Mouse (Mus musculus) G1E-ER4 (cell line): ENCODE results near the gene Abhd18. TPM values are rescaled to one million over a fixed set of nuclear protein-coding genes. Genes with fewer than 3 reads are reported as not detected.
"Not testable (repeated sequence)": the region's sequence is repeated elsewhere in the genome, so short reads cannot be mapped to it uniquely, and the experiment has no call there.

Experiments
- GATA1 ChIP-seq: IDR thresholded peaks from one replicate; pipeline ENCODE4 v1.8.0; 2012; ENCODE audit warnings: low read length, inconsistent platforms
- polyA plus RNA-seq: library from polyadenylated mRNA; stranded (reverse); fragments of >175 nt; gene quantifications from 2 replicates; pipeline ENCODE4 v1.2.3, GENCODE M21; 2012

The Abhd18 gene
- polyA plus RNA-seq = 1.2 and 1.9 TPM in 2 replicates

GRCm38 (mm10) chr3:40846957-40847017 lies at the start of gene Abhd18:
TSS of gene Abhd18 (plus strand) at chr3:40846970.
- not testable (repeated sequence) for TF ChIP-seq GATA1

DNA sequence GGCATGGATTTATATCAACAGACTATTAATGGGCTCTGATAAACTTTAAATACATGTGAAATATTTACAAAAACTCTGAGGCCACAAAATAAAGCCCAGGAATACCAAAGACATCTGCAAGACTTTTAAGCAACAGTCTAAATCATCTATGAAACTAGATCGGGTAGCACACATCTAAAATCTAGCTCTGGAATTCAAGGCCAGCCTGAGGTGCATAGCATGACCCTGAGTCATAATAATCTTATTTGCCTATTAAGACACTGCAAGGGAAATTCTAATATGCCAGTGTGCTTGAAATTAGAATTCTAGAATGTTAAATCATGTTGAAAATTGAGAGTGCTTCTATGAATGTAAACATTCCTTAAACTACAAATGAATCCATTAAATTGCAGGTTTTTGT lies 48.7 kb upstream of the Abhd18 start:
- TF ChIP-seq GATA1 = no peak

DNA sequence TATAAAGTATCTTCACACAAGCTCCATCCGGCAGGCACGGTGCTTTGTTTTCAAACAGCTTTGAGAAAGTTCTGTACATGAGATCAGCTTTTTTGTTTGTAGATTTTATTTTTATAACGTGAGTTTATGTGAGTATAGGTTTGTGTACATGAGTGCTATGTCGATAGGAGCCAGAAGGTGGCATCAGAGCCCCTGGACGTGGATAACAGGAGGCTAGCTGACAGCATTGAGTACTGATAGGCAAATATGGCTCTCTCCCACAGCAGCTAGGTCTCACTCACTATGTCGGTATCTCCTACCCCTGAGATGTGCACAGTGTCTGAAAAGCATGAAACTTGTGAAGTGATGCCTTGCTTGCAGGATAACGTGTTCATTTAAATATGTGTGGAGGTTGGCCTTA lies 48.3 kb upstream of the Abhd18 start:
- no peak for TF ChIP-seq GATA1

GRCm38 (mm10) chr3:40799530-40800372 lies 47.0 kb upstream of the Abhd18 start, which contains the start of gene Plk4:
TSS of gene Plk4 (plus strand) at chr3:40800019.
- TF ChIP-seq GATA1 = no peak

GRCm38 (mm10) chr3:40800373-40800823 lies 46.4 kb upstream of the Abhd18 start:
- TF ChIP-seq GATA1 = no peak

- no peak for TF ChIP-seq GATA1
Observed at GRCm38 (mm10) chr3:40806871-40807270, 39.9 kb upstream of the Abhd18 start.

GRCm38 (mm10) chr3:40808686-40809085 lies 38.1 kb upstream of the Abhd18 start:
- no peak for TF ChIP-seq GATA1

DNA sequence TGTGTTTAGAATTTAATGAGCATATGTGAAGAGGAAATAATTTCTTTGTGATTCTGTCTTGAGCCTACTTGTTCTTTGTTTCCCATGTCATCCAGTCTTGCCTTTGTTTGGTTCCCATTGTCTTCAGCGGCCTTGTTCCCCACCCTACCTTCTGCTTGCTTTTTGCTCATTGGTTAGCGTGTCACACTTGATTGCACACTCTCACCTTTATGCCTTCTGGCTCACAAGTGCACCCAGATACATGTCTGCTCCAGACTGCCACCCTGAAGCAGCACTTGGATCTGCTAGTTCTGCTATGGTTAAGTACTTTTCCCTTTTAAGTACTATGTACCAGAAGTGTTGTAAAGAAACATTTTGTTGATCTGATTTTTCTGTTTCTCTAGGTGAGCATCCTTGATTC lies 36.9 kb upstream of the Abhd18 start:
- no peak for TF ChIP-seq GATA1

- TF ChIP-seq GATA1 = no peak
Observed at GRCm38 (mm10) chr3:40813275-40813674, 33.5 kb upstream of the Abhd18 start.

GRCm38 (mm10) chr3:40846473-40846956 lies 255 bp upstream of the Abhd18 start, which contains the start of gene Mfsd8:
TSS of gene Mfsd8 (minus strand) at chr3:40846886.
- not testable (repeated sequence) for TF ChIP-seq GATA1

GRCm38 (mm10) chr3:40902443-40902842 lies 55.7 kb downstream of the Abhd18 start, which contains the start of gene 1700034I23Rik:
TSS of gene 1700034I23Rik (minus strand) at chr3:40902543.
- not testable (repeated sequence) for TF ChIP-seq GATA1

DNA sequence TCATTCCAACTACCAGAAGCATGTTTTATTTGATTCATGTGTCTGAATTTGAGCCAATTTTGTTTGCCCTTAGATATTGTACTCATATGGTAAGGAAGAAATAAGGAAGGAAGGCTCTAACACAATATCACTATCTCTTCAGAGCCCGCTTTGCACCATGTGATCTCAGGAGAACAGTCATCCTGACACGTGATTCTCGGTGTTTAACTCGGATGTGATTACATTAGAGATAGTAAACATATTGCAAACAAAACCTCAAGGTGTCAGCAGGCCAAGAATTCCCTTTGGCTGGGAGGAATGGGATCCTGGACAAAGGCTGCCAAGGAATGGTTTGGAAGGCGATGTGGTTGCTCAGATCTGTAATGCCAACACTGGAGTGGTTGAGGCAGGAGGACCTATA lies 91.4 kb downstream of the Abhd18 start:
- TF ChIP-seq GATA1 = no peak

DNA sequence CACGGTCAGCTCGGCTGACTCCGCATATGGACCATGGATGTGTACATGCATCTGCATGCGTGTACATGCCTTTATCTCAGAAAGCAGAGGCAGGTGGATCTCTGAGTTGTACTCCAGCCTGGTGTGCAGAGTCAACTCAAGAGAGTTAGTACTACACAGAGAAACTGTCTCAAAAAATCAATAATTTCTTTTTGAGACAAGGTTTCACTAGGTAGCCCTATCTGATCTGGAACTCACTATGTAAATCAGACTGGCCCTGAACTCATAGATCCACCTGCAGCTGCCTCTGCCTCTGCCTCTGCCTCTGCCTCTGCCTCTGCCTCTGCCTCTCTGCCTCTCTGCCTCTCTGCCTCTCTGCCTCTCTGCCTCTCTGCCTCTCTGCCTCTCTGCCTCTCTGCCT lies 91.8 kb downstream of the Abhd18 start:
- TF ChIP-seq GATA1 = no peak

DNA sequence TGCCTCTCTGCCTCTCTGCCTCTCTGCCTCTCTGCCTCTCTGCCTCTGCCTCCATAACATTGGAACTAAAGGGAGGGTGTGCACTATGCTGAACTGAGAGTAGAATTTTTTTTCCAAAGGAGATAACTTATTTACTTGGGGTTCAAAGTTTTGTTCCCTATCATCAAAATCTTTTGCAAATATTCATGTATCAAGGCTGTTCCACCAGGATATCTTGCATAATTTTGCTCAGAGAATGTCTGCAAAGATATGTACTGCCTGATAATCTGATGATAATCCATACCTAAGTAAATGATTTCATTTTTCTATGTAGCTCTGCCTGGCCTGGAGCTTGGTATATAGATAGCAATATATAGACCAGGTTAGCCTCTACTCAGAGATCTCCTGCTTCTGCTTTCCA lies 92.2 kb downstream of the Abhd18 start:
- TF ChIP-seq GATA1 = no peak

- no peak for TF ChIP-seq GATA1
Observed at GRCm38 (mm10) chr3:40949170-40949902, 102.6 kb downstream of the Abhd18 start, which contains the start of gene Larp1b. TSS of gene Larp1b (plus strand) at chr3:40949828.

- no peak for TF ChIP-seq GATA1
Observed at GRCm38 (mm10) chr3:40949903-40950600, 103.3 kb downstream of the Abhd18 start.
